Mouse (Mus musculus): ENCODE data around the gene Vmn1r2.
"Not testable (repeated sequence)": the region's sequence is repeated elsewhere in the genome, so short reads cannot be mapped to it uniquely, and the experiment has no call there.

Gene Vmn1r2

GRCm38 (mm10) chr4:3167020-3167419, at the start of gene Vmn1r2:
TSS of gene Vmn1r2 (plus strand) at chr4:3167320.
- DNase-seq, result not testable (repeated sequence)

- not testable (repeated sequence) for DNase-seq
Observed at GRCm38 (mm10) chr4:3147926-3148325, 19.2 kb upstream of the Vmn1r2 start.

- not testable (repeated sequence) for DNase-seq
Observed at GRCm38 (mm10) chr4:3153320-3153719, 13.8 kb upstream of the Vmn1r2 start.

- not testable (repeated sequence) for DNase-seq
Observed at GRCm38 (mm10) chr4:3164429-3164828, 2.7 kb upstream of the Vmn1r2 start.

- DNase-seq, result no peak
Observed at GRCm38 (mm10) chr4:3165046-3165445, 2.1 kb upstream of the Vmn1r2 start.

GRCm38 (mm10) chr4:3174586-3174985, 7.5 kb downstream of the Vmn1r2 start:
- DNase-seq, result not testable (repeated sequence)

- not testable (repeated sequence) for DNase-seq
Observed at GRCm38 (mm10) chr4:3175756-3176155, 8.6 kb downstream of the Vmn1r2 start.

- DNase-seq, result not testable (repeated sequence)
Observed at GRCm38 (mm10) chr4:3176195-3176594, 9.1 kb downstream of the Vmn1r2 start.

GRCm38 (mm10) chr4:3176746-3177490, 9.8 kb downstream of the Vmn1r2 start:
- DNase-seq, result not testable (repeated sequence)

GRCm38 (mm10) chr4:3185258-3185657, 18.1 kb downstream of the Vmn1r2 start, which contains the start of gene Vmn1r3:
TSS of gene Vmn1r3 (minus strand) at chr4:3185358.
- not testable (repeated sequence) for DNase-seq

- not testable (repeated sequence) for DNase-seq
Observed at GRCm38 (mm10) chr4:3209643-3210217, 42.6 kb downstream of the Vmn1r2 start.

GRCm38 (mm10) chr4:3213349-3213748, 46.2 kb downstream of the Vmn1r2 start:
- DNase-seq, result not testable (repeated sequence)

GRCm38 (mm10) chr4:3216382-3216781, 49.3 kb downstream of the Vmn1r2 start:
- not testable (repeated sequence) for DNase-seq
